Mouse (Mus musculus) urinary bladder, postnatal 25 days (tissue): ENCODE results near the gene Olfr1191-ps1.
"Not testable (repeated sequence)": the region's sequence is repeated elsewhere in the genome, so short reads cannot be mapped to it uniquely, and the experiment has no call there.

Experiments
- DNase-seq: peaks from one replicate; pipeline ENCODE4 v3.0.0; 2022; ENCODE audit warnings: low spot score

Olfr1191-ps1 gene

DNA sequence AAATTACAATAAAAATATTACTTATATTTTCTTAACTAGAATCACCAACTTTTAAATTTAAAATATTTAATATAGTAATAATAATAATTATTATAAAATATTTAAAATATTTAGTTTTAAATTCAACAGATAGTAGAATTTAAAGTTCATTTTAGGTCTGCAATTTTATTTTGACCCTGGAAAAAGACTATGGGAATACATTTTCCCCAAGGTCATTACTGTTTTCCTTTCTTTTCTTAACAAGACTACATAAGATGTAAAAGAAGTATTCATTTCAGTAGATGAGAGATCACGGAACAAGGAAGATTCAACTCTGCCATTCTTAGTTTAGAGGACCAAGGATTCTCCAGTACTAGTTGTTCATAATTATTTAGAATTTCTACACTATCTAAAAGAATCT lies at the start of gene Olfr1191-ps1:
Gene Olfr1191-ps1, plus strand, starts transcription at position 301 of the 400 bp plus-strand sequence.
- DNase-seq, result not testable (repeated sequence)

DNA sequence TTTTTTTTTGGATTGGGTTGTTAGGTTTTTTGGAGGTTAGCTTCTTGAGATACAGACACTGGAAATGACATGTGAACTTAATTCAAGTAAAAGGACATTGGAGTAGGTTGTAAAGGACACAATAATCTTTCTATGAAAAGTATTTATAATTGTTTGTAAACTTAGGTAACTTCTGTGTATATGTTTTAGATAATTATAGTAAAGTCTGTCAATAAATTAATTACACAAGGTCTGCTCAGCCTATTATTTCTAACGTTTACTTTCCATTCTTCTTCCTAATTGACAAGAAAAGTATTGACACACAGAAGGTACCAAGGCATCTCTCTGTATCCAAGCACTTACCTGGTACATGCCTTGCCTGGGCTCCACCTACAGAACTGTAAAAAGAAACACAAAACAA lies 7.9 kb downstream of the Olfr1191-ps1 start, which contains the start of gene Olfr1192-ps1:
Gene Olfr1192-ps1, plus strand, starts transcription at position 301 of the 400 bp plus-strand sequence.
- DNase-seq, result no peak

DNA sequence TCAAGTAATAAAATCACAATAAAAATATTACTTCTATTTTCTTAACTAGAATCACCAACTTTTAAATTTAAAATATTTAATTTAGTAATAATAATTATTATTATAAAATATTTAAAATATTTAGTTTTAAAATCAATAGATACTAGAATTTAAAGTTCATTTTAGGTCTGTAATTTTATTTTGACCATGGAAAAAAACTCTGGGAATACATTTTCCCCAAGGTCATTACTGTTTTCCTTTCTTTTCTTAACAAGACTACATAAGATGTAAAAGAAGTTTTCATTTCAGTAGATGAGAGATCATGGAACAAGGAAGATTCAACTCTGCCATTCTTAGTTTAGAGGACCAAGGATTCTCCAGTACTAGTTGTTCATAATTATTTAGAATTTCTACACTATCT lies 35.0 kb downstream of the Olfr1191-ps1 start, which contains the start of gene Olfr1193:
Gene Olfr1193, plus strand, starts transcription at position 301 of the 400 bp plus-strand sequence.
- DNase-seq, result not testable (repeated sequence)

DNA sequence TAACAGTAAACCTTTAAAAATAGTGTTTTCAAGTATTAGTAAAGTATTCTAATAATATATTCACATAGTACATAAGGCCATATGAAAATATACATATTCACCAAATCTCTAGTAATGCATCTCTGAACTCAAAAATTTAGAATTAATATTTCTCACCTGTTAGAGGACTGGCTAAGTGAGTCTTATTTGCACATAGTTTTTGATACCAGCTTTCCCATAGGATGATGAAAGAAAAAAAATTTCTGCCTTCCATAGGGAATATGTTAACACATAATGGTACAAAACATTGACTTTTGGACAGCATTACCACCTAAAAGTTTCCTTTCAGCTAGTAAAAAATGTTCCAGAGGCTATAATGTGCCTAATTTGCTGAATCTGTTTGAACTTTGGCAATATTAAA lies 48.7 kb downstream of the Olfr1191-ps1 start, which contains the start of gene Olfr1195:
Gene Olfr1195, minus strand, starts transcription at position 101 of the 400 bp plus-strand sequence.
- no peak for DNase-seq
